Mouse (Mus musculus) limb, embryonic 14.5 days (tissue): ENCODE results near the gene Dazap2. TPM values are rescaled to one million over a fixed set of nuclear protein-coding genes. Genes with fewer than 3 reads are reported as not detected.
"Not testable (repeated sequence)": the region's sequence is repeated elsewhere in the genome, so short reads cannot be mapped to it uniquely, and the experiment has no call there.

ENCODE experiments used
- ATAC-seq: fragments of 200-750 bp; cut with Nextera tagmentation; 2 replicates; pipeline ENCODE4 v1.8.0; 2017; ENCODE audit warnings: low read depth, moderate number of reproducible peaks, moderate TSS enrichment; ENCODE audit not compliant: low FRiP score
- DNase-seq: peaks from one replicate; pipeline ENCODE4 v3.0.0-alpha.2; 2015; ENCODE audit warnings: low spot score
- H3K27ac ChIP-seq: fragments of 300-500 bp; sonication (generic); replicated peaks from 2 replicates; pipeline ENCODE4 v1.5.1; 2014; ENCODE audit warnings: low read depth, mild to moderate bottlenecking, low read length, moderate library complexity, mixed read lengths
- H3K27me3 ChIP-seq: fragments of 300-500 bp; sonication (generic); 2 replicates; pipeline ENCODE4 v1.6.1; 2014; ENCODE audit warnings: low read length, mixed read lengths; ENCODE audit not compliant: control insufficient read depth, insufficient read depth
- H3K36me3 ChIP-seq: fragments of 300-500 bp; sonication (generic); 2 replicates; pipeline ENCODE4 v1.6.1; 2014; ENCODE audit warnings: mild to moderate bottlenecking, low read length, moderate library complexity, mixed read lengths; ENCODE audit not compliant: control insufficient read depth, insufficient read depth
- H3K4me1 ChIP-seq: fragments of 300-500 bp; sonication (generic); 2 replicates; pipeline ENCODE4 v1.6.1; 2014; ENCODE audit warnings: antibody characterized with exemption, low read length, mixed read lengths; ENCODE audit not compliant: control insufficient read depth, insufficient read depth
- H3K4me2 ChIP-seq: fragments of 300-500 bp; sonication (generic); replicated peaks from 2 replicates; pipeline ENCODE4 v1.6.1; 2014; ENCODE audit warnings: low read depth, mild to moderate bottlenecking, low read length, moderate library complexity; ENCODE audit not compliant: severe bottlenecking
- H3K4me3 ChIP-seq: fragments of 300-500 bp; sonication (generic); replicated peaks from 2 replicates; pipeline ENCODE4 v1.5.1; 2014; ENCODE audit warnings: low read length
- H3K9ac ChIP-seq: fragments of 300-500 bp; sonication (generic); 2 replicates; pipeline ENCODE4 v1.6.1; 2014; ENCODE audit warnings: mild to moderate bottlenecking, low read depth, low read length, moderate library complexity; ENCODE audit not compliant: severe bottlenecking
- H3K9me3 ChIP-seq: fragments of 300-500 bp; sonication (generic); 2 replicates; pipeline ENCODE4 v1.6.1; 2016; ENCODE audit warnings: low read length; ENCODE audit not compliant: control insufficient read depth
- POLR2A ChIP-seq: fragments of 200-500 bp; IDR thresholded peaks from 2 replicates; pipeline ENCODE4 v1.8.0; 2012; ENCODE audit warnings: inconsistent platforms, mild to moderate bottlenecking, moderate library complexity, borderline replicate concordance; ENCODE audit not compliant: insufficient read depth, insufficient read length; ENCODE audit errors: extremely low read depth
- WGBS: fragments of 180-500 bp; shearing (Covaris S2); extraction: QIAGEN DNeasy Blood & Tissue Kit; methylation state at CpG from one replicate; pipeline ENCODE4 v1.1.7; 2014; 5-methylcytosine and 5-hydroxymethylcytosine counted together
- polyA plus RNA-seq, 2 experiments: library from polyadenylated mRNA; depleted of rRNA in 1 of 2; stranded (reverse) in 1 of 2; unstranded in 1 of 2; fragments of >200 nt; fragmentation: Nextera tagmentation in 1 of 2; extraction: Ambion mirVana in 1 of 2; gene quantifications; 2 replicates each; pipeline versions ENCODE4 v1.2.1 to v1.2.3; 2012 to 2014

Dazap2 gene
- polyA plus RNA-seq, 2 experiments = 139 to 185 TPM

- H3K4me1 ChIP-seq = peaks cover 10% of the 10 kb centered on the region
- H3K9me3 ChIP-seq = no peaks in the 10 kb centered on the region
- peaks cover 27% of the 10 kb centered on the region for H3K36me3 ChIP-seq
- peak overlapping the region; percentile 97 for H3K4me3 ChIP-seq
- TF ChIP-seq POLR2A = no peak
- DNase-seq (no peak), ATAC-seq (no peak)
- 3% methylated on average over 19 of the region's 19 CpGs for WGBS
- no peaks in the 10 kb centered on the region for H3K27me3 ChIP-seq
- H3K27ac ChIP-seq = peak overlapping the region; percentile 94; the same call in 1 of the 2 replicates
- peak overlapping the region; percentile 47 for H3K4me2 ChIP-seq
- H3K9ac ChIP-seq = peak overlapping the region; percentile 89
These were observed 1.1 kb downstream of the Dazap2 start for GRCm38 (mm10) chr15:100616221-100616620.

DNA sequence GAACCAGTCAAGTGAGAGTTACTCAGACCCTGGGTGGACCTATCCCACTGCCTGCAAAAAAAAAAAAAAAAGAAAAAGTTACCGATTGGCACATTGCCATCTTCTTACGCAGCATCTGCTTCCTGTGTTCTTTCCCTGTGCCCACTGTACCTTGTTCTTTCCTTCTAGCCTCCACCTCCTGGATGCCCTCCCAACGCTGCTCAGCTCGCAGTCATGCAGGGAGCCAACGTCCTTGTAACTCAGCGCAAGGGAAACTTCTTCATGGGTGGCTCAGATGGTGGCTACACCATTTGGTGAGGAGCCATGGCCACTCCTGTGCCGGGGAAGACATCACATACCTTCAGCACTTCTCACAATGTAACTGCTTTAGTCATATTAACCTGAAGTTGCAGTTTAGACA is 4.1 kb downstream of the Dazap2 start:
- peaks cover 6% of the 10 kb centered on the region; the same call in 1 of the 2 replicates for H3K4me1 ChIP-seq
- no peak overlapping the region for H3K4me3 ChIP-seq
- no peaks in the 10 kb centered on the region for H3K27me3 ChIP-seq
- H3K9me3 ChIP-seq = no peaks in the 10 kb centered on the region
- ATAC-seq = no peak
- no peak overlapping the region for H3K4me2 ChIP-seq
- H3K27ac ChIP-seq = no peak overlapping the region
- no peak for TF ChIP-seq POLR2A
- WGBS = 84% methylated on average over 7 of the region's 7 CpGs
- H3K9ac ChIP-seq = no peak overlapping the region
- DNase-seq = no peak
- H3K36me3 ChIP-seq = peaks cover 27% of the 10 kb centered on the region

- H3K27me3 ChIP-seq, H3K9me3 ChIP-seq, ATAC-seq, H3K4me2 ChIP-seq, H3K9ac ChIP-seq, DNase-seq, H3K4me1 ChIP-seq, H3K4me3 ChIP-seq, H3K27ac ChIP-seq: not testable (repeated sequence)
- WGBS = 68% methylated on average over 9 of the region's 9 CpGs
- peaks cover 27% of the 10 kb centered on the region for H3K36me3 ChIP-seq
These were observed 6.5 kb downstream of the Dazap2 start for GRCm38 (mm10) chr15:100621671-100622070.

DNA sequence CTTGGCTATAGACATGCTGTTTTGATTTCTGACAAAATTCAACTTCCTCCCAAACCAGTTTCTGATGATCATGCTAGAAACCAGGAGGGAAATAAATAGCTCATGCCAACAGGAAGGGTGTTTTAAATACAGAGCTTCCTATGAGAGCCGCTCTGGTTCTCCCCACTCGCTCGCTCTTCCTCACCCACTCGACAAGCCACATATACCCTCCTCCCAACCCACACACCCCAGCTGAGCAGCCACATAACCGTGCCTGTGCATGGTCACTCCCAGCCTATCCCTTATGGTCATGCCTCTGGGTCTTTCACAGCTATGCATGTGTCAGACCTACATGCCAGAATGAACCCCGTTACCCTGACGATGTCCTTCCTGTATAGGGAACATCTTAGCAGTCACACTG is 7.0 kb downstream of the Dazap2 start:
- Histone ChIP-seq H3K36me3 (peaks cover 27% of the 10 kb centered on the region), H3K4me2 (no peak overlapping the region), H3K27me3 (no peaks in the 10 kb centered on the region), H3K9ac (no peak overlapping the region), H3K4me3 (no peak overlapping the region), H3K4me1 (no peaks in the 10 kb centered on the region), H3K9me3 (no peaks in the 10 kb centered on the region), H3K27ac (no peak overlapping the region)
- ATAC-seq = no peak
- 84% methylated on average over 7 of the region's 7 CpGs for WGBS
- no peak for TF ChIP-seq POLR2A
- DNase-seq = no peak

DNA sequence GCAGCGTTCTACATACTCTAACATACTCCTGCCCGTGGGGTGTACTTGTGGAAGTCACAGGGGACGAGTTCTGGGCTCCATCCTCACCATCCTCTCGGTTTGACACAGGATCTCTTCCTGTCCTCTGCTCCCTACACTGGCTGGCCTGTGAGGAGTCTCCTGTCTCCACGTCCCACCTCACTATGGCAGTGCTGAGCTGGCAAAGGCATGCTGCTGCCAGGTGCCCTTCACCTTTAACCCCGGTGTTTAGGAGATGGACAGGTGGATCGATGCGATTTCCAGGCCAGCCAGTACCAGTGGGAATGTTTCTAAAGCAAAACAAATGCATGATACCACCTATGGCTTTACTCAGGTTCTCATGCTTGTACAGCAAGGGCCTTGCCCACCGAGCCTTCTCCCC is 8.6 kb downstream of the Dazap2 start:
- DNase-seq = no peak
- Histone ChIP-seq H3K36me3 (peaks cover 14% of the 10 kb centered on the region), H3K9me3 (no peaks in the 10 kb centered on the region), H3K27me3 (no peaks in the 10 kb centered on the region), H3K4me1 (peaks cover 8% of the 10 kb centered on the region; the same call in 1 of the 2 replicates), H3K9ac (no peak overlapping the region), H3K4me2 (no peak overlapping the region), H3K4me3 (no peak overlapping the region), H3K27ac (no peak overlapping the region)
- ATAC-seq = no peak
- TF ChIP-seq POLR2A = no peak
- 87% methylated on average over 9 of the region's 9 CpGs for WGBS

GRCm38 (mm10) chr15:100624435-100624834 is 9.3 kb downstream of the Dazap2 start:
- H3K36me3 ChIP-seq = peaks cover 7% of the 10 kb centered on the region
- H3K9me3 ChIP-seq = no peaks in the 10 kb centered on the region
- no peak overlapping the region for H3K4me2 ChIP-seq
- no peak overlapping the region for H3K4me3 ChIP-seq
- H3K27me3 ChIP-seq = no peaks in the 10 kb centered on the region
- H3K27ac ChIP-seq = no peak overlapping the region
- DNase-seq (no peak), ATAC-seq (no peak)
- H3K4me1 ChIP-seq = peaks cover 8% of the 10 kb centered on the region; the same call in 1 of the 2 replicates
- no peak for TF ChIP-seq POLR2A
- H3K9ac ChIP-seq = no peak overlapping the region
- 97% methylated on average over 3 of the region's 3 CpGs for WGBS
